Mouse (Mus musculus): ENCODE measurements around the gene Ift52. TPM values are rescaled to one million over a fixed set of nuclear protein-coding genes. Genes with fewer than 3 reads are reported as not detected.

The Ift52 gene
- total RNA-seq, 1 experiment from 2014 or later = 66.5 TPM

DNA sequence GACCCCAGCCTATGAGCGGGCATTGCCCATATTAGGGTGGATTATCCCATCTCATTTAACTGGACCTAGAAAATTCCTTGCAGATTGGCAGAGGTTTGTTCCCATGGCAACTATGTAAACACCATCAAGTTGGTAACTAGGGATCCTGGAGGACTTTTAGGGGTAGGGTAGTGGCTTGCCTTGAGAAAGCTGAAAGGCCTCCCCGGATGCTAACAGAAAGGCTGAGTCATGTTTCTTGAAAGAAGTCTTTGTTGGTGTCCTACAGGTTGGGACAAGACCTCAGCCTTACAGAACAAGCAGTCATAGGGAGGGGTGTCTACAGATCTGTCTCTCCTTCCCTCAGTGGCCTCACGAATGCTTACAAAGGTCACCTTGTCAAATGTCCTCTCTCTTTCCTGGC, 58.1 kb downstream of the Ift52 start:
- no peak for DNase-seq

DNA sequence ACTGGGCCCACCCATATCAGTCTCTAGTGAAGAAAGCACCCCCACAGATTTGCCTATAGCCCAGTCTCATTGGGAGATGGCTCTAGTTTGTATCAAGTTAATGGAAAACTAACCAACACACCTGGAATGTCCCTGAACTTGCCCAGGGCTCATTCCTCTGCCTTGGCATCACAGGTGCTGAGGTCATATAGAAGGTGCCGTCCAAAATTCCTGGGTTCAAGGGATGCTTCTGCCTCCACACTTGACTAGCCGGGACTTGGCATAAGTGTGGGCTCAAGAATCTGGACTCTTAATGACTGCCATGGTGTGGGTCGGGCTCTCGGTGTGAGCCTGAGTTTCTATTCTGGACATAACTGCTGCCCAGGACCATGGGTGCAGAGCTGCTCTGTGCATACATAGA, 61.9 kb downstream of the Ift52 start:
- no peak for DNase-seq

DNA sequence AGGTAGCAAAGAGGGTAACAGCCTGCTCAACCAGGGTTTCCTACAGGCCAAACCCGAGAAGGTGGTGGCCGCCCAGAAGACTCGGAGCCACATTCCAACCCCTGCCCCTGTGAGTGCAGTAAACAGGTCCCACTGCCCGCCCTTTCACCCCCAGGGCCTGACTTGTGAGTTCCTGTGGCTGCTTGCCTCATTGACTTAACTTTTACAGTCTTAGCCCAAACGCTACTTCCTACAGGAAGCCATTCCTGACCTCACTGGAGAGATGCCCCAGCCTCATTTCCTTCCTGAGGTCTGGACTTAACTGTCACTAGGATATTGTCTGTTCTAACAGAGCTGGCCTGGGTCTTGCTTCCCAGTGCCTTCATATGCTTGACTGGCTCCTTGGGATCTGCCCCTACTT, 65.4 kb downstream of the Ift52 start:
- peak; percentile 4 for DNase-seq

DNA sequence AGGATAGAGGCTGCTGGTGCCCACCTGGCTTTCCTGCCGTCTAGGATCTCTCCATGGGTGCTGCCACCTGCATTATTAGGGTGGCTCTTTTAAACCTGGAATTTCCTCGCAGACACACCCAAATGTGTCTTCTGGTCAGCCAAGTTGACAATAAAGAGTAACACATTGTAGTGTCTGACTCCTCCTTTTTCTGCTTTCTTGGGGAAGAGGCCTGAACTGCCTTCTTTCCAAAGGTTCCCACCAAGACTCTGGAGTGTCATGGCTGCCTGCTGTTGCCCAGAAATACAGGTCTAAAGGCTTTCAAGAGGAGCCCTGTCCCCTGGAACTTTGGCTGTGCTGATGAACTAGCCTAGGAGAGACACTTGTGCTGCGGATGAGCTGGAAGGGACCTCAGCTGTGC, 67.4 kb downstream of the Ift52 start:
- no peak for DNase-seq

DNA sequence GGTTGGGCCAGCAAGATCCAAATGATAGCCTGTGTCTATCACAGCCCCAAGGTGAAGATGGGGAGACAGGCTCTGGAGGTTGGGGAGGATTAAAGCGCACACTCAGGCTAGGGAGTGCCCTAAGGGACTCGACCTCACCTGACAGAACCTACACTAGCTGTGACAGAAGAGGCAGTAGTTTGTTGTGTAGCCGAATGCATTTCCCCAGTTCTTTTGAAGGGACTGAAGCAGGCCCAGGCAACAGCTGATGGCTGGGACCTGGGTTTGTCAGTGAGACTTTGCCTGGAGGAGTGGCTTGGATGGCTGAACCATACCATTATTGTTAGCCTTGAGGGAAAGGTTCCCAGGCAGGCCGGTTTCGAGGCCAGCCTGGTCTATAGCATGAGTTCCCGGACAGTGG, 67.9 kb downstream of the Ift52 start:
- no peak for DNase-seq

DNA sequence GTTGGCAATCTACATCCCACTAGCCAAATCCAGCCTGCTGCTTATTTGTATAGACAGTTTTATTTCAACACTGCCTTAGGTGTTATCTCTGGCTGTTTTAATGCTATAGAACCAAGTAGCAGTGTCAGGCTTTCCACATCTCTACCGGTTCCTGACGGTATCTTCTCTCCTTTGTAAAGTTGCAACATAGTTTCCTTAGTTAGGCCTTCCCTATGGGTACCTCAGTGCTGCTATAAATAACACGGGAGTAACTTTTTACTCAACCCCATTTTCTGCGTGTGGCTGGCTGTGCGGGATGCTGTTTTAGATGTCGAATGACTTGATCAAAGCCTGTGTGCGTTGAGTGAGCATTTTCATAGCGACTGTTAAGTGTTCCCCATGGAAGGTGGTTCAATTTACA, 69.4 kb downstream of the Ift52 start:
- no peak for DNase-seq

DNA sequence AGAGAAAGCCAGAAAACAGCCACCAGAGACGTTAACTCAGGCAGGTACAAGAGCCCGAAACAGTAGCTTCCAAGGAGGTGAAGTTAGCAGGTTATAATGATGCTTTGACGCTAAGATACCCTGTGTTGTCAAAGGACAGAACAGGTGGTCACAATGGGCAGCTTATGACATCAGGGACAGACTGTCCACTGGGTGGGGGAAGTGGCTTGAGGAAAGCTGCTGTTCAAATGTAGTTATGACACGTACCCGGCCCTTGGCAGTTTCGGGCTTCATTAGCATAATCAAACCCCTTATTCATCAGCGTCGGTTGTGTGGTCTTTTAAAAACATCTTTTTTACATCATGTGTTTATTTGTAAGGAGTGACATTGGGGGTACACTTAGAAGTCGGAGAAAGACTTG, 70.6 kb downstream of the Ift52 start, which contains the start of gene Gtsf1l:
Gene Gtsf1l, minus strand, starts transcription at position 128 of the 400 bp plus-strand sequence.
- no peak for DNase-seq

DNA sequence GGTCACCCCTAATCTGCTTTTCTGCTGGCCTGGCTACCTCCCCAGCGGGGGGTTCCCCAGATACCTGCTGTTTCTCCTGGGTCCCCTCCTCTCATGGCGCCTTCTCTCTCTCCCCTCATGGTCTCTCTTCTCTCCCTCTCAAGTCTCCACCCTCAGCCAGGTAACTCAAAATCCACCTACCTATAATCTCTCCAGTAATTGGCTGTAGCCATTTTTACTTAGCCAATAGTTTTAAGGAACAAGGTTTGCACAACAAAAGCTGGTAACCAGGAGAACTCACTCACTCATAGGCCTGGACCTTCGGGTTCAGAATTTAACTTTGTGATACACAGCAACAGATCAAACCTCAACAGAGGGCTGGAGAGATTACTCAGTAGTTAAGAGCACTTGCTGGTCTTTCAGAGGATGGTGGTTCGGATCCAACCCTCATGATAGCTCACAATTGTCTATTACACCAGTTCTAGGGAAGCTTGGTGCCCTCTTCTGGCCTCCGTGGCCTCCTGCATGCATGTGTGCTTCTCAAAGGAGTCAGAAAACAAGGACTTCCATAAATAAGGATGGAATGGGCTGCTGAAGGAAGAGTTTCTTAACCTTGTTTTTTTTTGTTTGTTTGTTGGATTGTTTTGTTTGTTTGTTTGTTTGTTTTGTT, 72.4 kb downstream of the Ift52 start:
- peak; percentile 55 for DNase-seq

DNA sequence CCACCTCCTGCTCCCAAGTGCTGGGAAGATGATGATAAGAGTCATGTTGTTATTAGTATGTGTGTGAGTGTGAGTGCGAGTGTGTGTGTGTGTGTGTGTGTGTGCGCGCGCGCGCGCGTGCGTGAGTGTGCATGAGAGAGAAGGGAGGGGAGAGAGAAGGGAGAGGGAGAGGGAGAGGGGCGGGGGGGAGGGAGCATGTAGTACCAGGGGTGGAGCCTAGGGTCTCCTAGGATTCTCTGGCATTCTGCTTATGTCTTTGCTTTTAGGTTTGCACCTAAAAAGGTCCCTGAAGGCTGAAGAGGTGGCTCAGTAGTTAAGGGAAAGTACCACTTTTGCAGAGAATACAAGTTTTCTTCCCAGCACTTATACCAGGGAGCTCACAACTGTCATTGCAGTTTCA, 77.8 kb downstream of the Ift52 start:
- no peak for DNase-seq

Small RNA genes lying within 50 kb of the gene (microRNA-seq; reads per million reads assigned to microRNA genes)
- 0 reads per million in 2 experiments for gene Gm22174
- gene Mir7003 = 0.34 to 0.36 reads per million in 2 experiments

Other genes starting within 250 kb of the Ift52 start
- gene Srsf6, start 85.8 kb upstream of the Ift52 start, total RNA-seq (2021) = 232 and 238 TPM in 2 replicates
- 0.24 TPM in 1 of 2 replicates, not detected in the other for gene L3mbtl1, start 73.9 kb upstream of the Ift52 start, total RNA-seq (2021)
- 1.6 and 1.8 TPM in 2 replicates for gene Sgk2, start 30.0 kb upstream of the Ift52 start, total RNA-seq (2021)
- gene Mybl2, start 37.3 kb downstream of the Ift52 start, total RNA-seq (2021) = 3.7 and 5.6 TPM in 2 replicates
- not detected in 2 replicates for gene Gtsf1l, start 70.5 kb downstream of the Ift52 start, total RNA-seq (2021)
- gene Tox2, start 185.8 kb downstream of the Ift52 start, total RNA-seq (2021) = 2.7 and 3.0 TPM in 2 replicates